Mouse (Mus musculus) neutrophil, adult 83 days (primary cell): ENCODE data around the gene Pigh. TPM values are rescaled to one million over a fixed set of nuclear protein-coding genes. Genes with fewer than 3 reads are reported as not detected.

Experiments used
- total RNA-seq, 2 experiments: library from RNA; stranded (reverse); gene quantifications; one replicate each; pipeline ENCODE4 v1.2.4; 2023

The Pigh gene
- total RNA-seq: 1 to 10 TPM; 4.1 to 4.2 TPM

GRCm38 (mm10) chr12:79089182-79089812 is at the start of gene Pigh:
TSS of gene Pigh (minus strand) at chr12:79089651.

GRCm38 (mm10) chr12:79130299-79131177 is 41.1 kb upstream of the Pigh start, which contains the start of gene Arg2:
TSS of gene Arg2 (plus strand) at chr12:79130777.

Other genes starting within 250 kb of the Pigh start
- 10 to 100 TPM; 65.5 to 77.3 TPM for gene Atp6v1d, start 228.0 kb downstream of the Pigh start, total RNA-seq
- gene Eif2s1, start 227.8 kb downstream of the Pigh start, total RNA-seq: 10 to 100 TPM; 26.7 to 46.5 TPM
- under 1 TPM; 0.33 to 0.35 TPM for gene Plek2, start 182.7 kb downstream of the Pigh start, total RNA-seq
- gene Tmem229b, start 82.0 kb downstream of the Pigh start, total RNA-seq: 10 to 100 TPM; 27.7 to 34.8 TPM
- under 1 TPM; 0.20 to 0.22 TPM for gene Plekhh1, start 60.5 kb downstream of the Pigh start, total RNA-seq
- 10 to 100 TPM; 25.3 to 39.3 TPM for gene Arg2, start 41.1 kb upstream of the Pigh start, total RNA-seq
- 10 to 100 TPM; 47.7 to 53.2 TPM for gene Vti1b, start 83.0 kb upstream of the Pigh start, total RNA-seq
- 10 to 100 TPM; 17.3 to 18.6 TPM for gene Rdh11, start 102.6 kb upstream of the Pigh start, total RNA-seq
- 10 to 100 TPM; 34.8 to 44.3 TPM for gene Rdh12, start 119.3 kb upstream of the Pigh start, total RNA-seq
- gene Zfyve26, start 206.7 kb upstream of the Pigh start, total RNA-seq: 10 to 100 TPM; 44.3 to 52.1 TPM
- 1 to 10 TPM; 3.1 to 6.1 TPM for gene Rad51b, start 207.6 kb upstream of the Pigh start, total RNA-seq